Mouse (Mus musculus): ENCODE measurements around the gene Slc39a11. TPM values are rescaled to one million over a fixed set of nuclear protein-coding genes. Genes with fewer than 3 reads are reported as not detected.

The Slc39a11 gene
- polyA plus RNA-seq, 1 experiment from 2014 or later: 33.9 TPM

GRCm38 (mm10) chr11:113505551-113506160, 144.2 kb downstream of the Slc39a11 start:
- no peak overlapping the region for H3K9ac ChIP-seq
- no peaks in the 10 kb centered on the region for H3K27me3 ChIP-seq (replicated peaks)
- 89% methylated on average over 12 of the region's 12 CpGs for WGBS
- no peak overlapping the region for H3K4me2 ChIP-seq
- H3K36me3 ChIP-seq (replicated peaks): no peaks in the 10 kb centered on the region
- H3K27ac ChIP-seq: no peak overlapping the region
- H3K4me3 ChIP-seq: no peak overlapping the region
- no peak for ATAC-seq (replicated peaks)
- peaks cover 13% of the 10 kb centered on the region for H3K4me1 ChIP-seq
- H3K9me3 ChIP-seq: no peaks in the 10 kb centered on the region

GRCm38 (mm10) chr11:113504459-113505062, 145.3 kb downstream of the Slc39a11 start:
- Histone ChIP-seq H3K9me3 (no peaks in the 10 kb centered on the region), H3K4me3 (no peak overlapping the region), H3K36me3 (replicated peaks) (no peaks in the 10 kb centered on the region), H3K4me2 (no peak overlapping the region), H3K4me1 (peaks cover 24% of the 10 kb centered on the region), H3K9ac (no peak overlapping the region), H3K27ac (no peak overlapping the region), H3K27me3 (replicated peaks) (no peaks in the 10 kb centered on the region)
- ATAC-seq (replicated peaks): no peak
- WGBS: 73% methylated on average over 11 of the region's 11 CpGs

GRCm38 (mm10) chr11:113502968-113503367, 146.9 kb downstream of the Slc39a11 start:
- no peak for ATAC-seq (replicated peaks)
- H3K36me3 ChIP-seq (replicated peaks): no peaks in the 10 kb centered on the region
- H3K9ac ChIP-seq: no peak overlapping the region
- H3K27me3 ChIP-seq (replicated peaks): no peaks in the 10 kb centered on the region
- no peak overlapping the region for H3K27ac ChIP-seq
- H3K4me2 ChIP-seq: no peak overlapping the region
- H3K9me3 ChIP-seq: no peaks in the 10 kb centered on the region
- 84% methylated on average over 6 of the region's 6 CpGs for WGBS
- H3K4me3 ChIP-seq: no peak overlapping the region
- H3K4me1 ChIP-seq: peaks cover 20% of the 10 kb centered on the region

- Histone ChIP-seq H3K4me1 (peaks cover 16% of the 10 kb centered on the region), H3K4me2 (no peak overlapping the region), H3K9me3 (no peaks in the 10 kb centered on the region), H3K27ac (no peak overlapping the region), H3K27me3 (replicated peaks) (no peaks in the 10 kb centered on the region), H3K9ac (no peak overlapping the region), H3K36me3 (replicated peaks) (no peaks in the 10 kb centered on the region), H3K4me3 (no peak overlapping the region)
- WGBS: 65% methylated on average over 20 of the region's 20 CpGs
- peak; percentile 67 for ATAC-seq (replicated peaks)
Measured at GRCm38 (mm10) chr11:113500631-113501305, 149.1 kb downstream of the Slc39a11 start.

GRCm38 (mm10) chr11:113498889-113499288, 151.0 kb downstream of the Slc39a11 start:
- H3K27me3 ChIP-seq (replicated peaks): no peaks in the 10 kb centered on the region
- peaks cover 16% of the 10 kb centered on the region for H3K4me1 ChIP-seq
- no peaks in the 10 kb centered on the region for H3K9me3 ChIP-seq
- WGBS: 59% methylated on average over 9 of the region's 9 CpGs
- no peaks in the 10 kb centered on the region for H3K36me3 ChIP-seq (replicated peaks)
- no peak overlapping the region for H3K9ac ChIP-seq
- no peak for ATAC-seq (replicated peaks)
- H3K4me2 ChIP-seq: no peak overlapping the region
- H3K4me3 ChIP-seq: no peak overlapping the region
- H3K27ac ChIP-seq: no peak overlapping the region

GRCm38 (mm10) chr11:113494021-113494546, 155.8 kb downstream of the Slc39a11 start:
- no peaks in the 10 kb centered on the region for H3K27me3 ChIP-seq (replicated peaks)
- H3K9me3 ChIP-seq: no peaks in the 10 kb centered on the region
- H3K4me3 ChIP-seq: no peak overlapping the region
- H3K27ac ChIP-seq: no peak overlapping the region
- ATAC-seq (replicated peaks): no peak
- H3K4me1 ChIP-seq: no peaks in the 10 kb centered on the region
- no peaks in the 10 kb centered on the region for H3K36me3 ChIP-seq (replicated peaks)
- no peak overlapping the region for H3K9ac ChIP-seq
- WGBS: 70% methylated on average over 12 of the region's 12 CpGs
- H3K4me2 ChIP-seq: no peak overlapping the region

GRCm38 (mm10) chr11:113490530-113491520, 159.1 kb downstream of the Slc39a11 start:
- Histone ChIP-seq H3K27ac (no peak overlapping the region), H3K4me1 (peaks cover 6% of the 10 kb centered on the region; the same call in 1 of the 2 replicates), H3K9ac (no peak overlapping the region), H3K36me3 (replicated peaks) (no peaks in the 10 kb centered on the region), H3K4me2 (no peak overlapping the region), H3K4me3 (no peak overlapping the region), H3K9me3 (no peaks in the 10 kb centered on the region), H3K27me3 (replicated peaks) (no peaks in the 10 kb centered on the region)
- ATAC-seq (replicated peaks): no peak
- 83% methylated on average over 20 of the region's 20 CpGs for WGBS

- 75% methylated on average over 8 of the region's 8 CpGs for WGBS
- Histone ChIP-seq H3K27me3 (replicated peaks) (no peaks in the 10 kb centered on the region), H3K27ac (no peak overlapping the region), H3K9me3 (no peaks in the 10 kb centered on the region), H3K4me1 (peaks cover 6% of the 10 kb centered on the region; the same call in 1 of the 2 replicates), H3K9ac (no peak overlapping the region), H3K4me3 (no peak overlapping the region), H3K36me3 (replicated peaks) (no peaks in the 10 kb centered on the region), H3K4me2 (no peak overlapping the region)
- ATAC-seq (replicated peaks): no peak
Measured at GRCm38 (mm10) chr11:113487603-113488335, 162.1 kb downstream of the Slc39a11 start.

GRCm38 (mm10) chr11:113484037-113484436, 165.8 kb downstream of the Slc39a11 start:
- Histone ChIP-seq H3K27ac (no peak overlapping the region), H3K27me3 (replicated peaks) (no peaks in the 10 kb centered on the region), H3K4me3 (no peak overlapping the region), H3K9me3 (no peaks in the 10 kb centered on the region), H3K4me1 (peaks cover 6% of the 10 kb centered on the region; the same call in 1 of the 2 replicates), H3K36me3 (replicated peaks) (no peaks in the 10 kb centered on the region), H3K4me2 (no peak overlapping the region), H3K9ac (no peak overlapping the region)
- WGBS: 80% methylated on average over 10 of the region's 10 CpGs
- ATAC-seq (replicated peaks): no peak

- Histone ChIP-seq H3K9me3 (no peaks in the 10 kb centered on the region), H3K4me2 (no peak overlapping the region), H3K36me3 (replicated peaks) (no peaks in the 10 kb centered on the region), H3K4me1 (peaks cover 11% of the 10 kb centered on the region), H3K27ac (peak overlapping the region; percentile 55), H3K4me3 (no peak overlapping the region), H3K27me3 (replicated peaks) (no peaks in the 10 kb centered on the region), H3K9ac (no peak overlapping the region)
- WGBS: 32% methylated on average over 9 of the region's 9 CpGs
- peak; percentile 58; the same call in 1 of the 2 replicates for ATAC-seq (replicated peaks)
Measured at GRCm38 (mm10) chr11:113477550-113477949, 172.3 kb downstream of the Slc39a11 start.

GRCm38 (mm10) chr11:113476720-113477119, 173.2 kb downstream of the Slc39a11 start:
- ATAC-seq (replicated peaks): no peak
- H3K4me2 ChIP-seq: no peak overlapping the region
- 85% methylated on average over 9 of the region's 9 CpGs for WGBS
- no peaks in the 10 kb centered on the region for H3K36me3 ChIP-seq (replicated peaks)
- no peak overlapping the region for H3K4me3 ChIP-seq
- peaks cover 11% of the 10 kb centered on the region for H3K4me1 ChIP-seq
- H3K9ac ChIP-seq: no peak overlapping the region
- no peak overlapping the region for H3K27ac ChIP-seq
- no peaks in the 10 kb centered on the region for H3K9me3 ChIP-seq
- H3K27me3 ChIP-seq (replicated peaks): no peaks in the 10 kb centered on the region
